Mouse (Mus musculus): ENCODE measurements around the gene Zswim9.
"Not testable (repeated sequence)": the region's sequence is repeated elsewhere in the genome, so short reads cannot be mapped to it uniquely, and the experiment has no call there.

Zswim9 gene

DNA sequence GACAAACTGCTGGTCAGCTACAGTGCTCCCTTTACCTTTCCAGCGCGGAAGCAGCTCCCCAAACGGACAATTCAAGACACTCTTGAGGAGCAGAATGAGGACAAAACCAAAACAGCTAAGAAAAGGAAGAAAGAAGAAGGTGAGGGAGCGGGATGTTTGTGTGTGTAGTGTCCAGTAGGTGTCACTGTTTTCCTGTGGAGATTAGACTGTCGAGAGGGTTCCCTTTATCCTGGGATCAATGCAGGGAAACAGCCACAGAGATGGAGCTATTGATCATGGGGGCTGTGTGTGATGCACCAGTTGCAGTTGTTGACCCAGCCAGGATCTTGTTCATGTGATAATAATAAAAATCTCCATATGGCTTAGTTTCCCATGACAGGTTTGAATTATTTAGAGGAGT, 10.1 kb upstream of the Zswim9 start:
- peaks cover 100% of the 10 kb centered on the region for H3K36me3 ChIP-seq (ENCODE audit: insufficient read depth, low read length)
- H3K4me3 ChIP-seq (replicated peaks; ENCODE audit: low read length) = no peak overlapping the region
- no peaks in the 10 kb centered on the region for H3K27me3 ChIP-seq (ENCODE audit: insufficient read depth, low read length)
- H3K4me1 ChIP-seq (replicated peaks; ENCODE audit: low read depth, low read length) = no peaks in the 10 kb centered on the region
- no peak for TF ChIP-seq NANOG (IDR thresholded peaks at IDR 0.05; ENCODE audit: borderline replicate concordance, low read length)
- no peak for TF ChIP-seq POU5F1 (IDR thresholded peaks at IDR 0.05; ENCODE audit: borderline replicate concordance, low read length)
- TF ChIP-seq CTCF (conservative IDR thresholded peaks at IDR 0.05; ENCODE audit: low read length) = peak; percentile 56
- peaks cover 47% of the 10 kb centered on the region for H3K9me3 ChIP-seq (ENCODE audit: low read length)

DNA sequence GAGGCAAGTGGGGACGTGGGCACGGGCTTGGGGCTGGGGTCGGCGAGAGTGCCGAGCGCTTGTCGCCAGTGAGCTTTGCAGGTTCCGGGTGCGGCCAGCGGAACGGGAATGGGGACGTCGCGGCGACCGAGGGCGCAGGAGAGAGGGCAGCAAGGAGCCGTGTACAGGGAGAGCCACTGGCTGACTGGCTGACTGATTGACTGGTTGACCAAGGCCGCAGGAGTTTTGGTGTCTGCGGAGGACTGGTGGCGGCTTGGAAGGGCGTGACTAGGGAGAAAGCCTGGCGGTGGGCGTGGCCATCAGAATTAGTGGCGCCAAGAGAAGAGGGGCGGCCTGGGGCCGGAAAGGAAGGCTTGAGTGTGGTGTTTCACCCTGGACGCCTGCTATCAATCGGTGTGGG, 436 bp upstream of the Zswim9 start:
- H3K4me1 ChIP-seq (replicated peaks; ENCODE audit: low read depth, low read length) = peaks cover 24% of the 10 kb centered on the region
- peak overlapping the region; percentile 86 for H3K4me3 ChIP-seq (replicated peaks; ENCODE audit: low read length)
- H3K36me3 ChIP-seq (ENCODE audit: insufficient read depth, low read length) = peaks cover 66% of the 10 kb centered on the region
- not testable (repeated sequence) for H3K27me3 ChIP-seq (ENCODE audit: insufficient read depth, low read length); H3K9me3 ChIP-seq (ENCODE audit: low read length)

DNA sequence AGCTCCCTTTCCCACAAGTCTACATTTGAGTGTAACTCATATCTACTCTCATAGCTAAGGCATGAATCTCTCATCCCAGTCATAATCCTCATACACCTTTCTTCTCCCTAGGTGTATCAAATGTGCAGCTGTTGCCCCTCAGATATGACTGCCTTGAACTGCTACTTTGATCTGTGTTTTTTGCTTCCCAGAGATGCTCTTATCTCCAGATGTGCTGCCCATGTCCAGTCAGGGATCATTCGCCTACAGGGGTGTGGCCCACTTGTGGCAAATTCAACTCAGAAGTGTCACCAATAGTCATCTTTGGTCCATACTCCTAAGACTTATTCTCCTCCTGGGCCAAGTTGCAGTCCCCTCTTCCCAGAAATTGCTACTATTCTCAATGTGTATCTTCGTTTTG, 688 bp downstream of the Zswim9 start:
- peaks cover 56% of the 10 kb centered on the region for H3K36me3 ChIP-seq (ENCODE audit: insufficient read depth, low read length)
- H3K4me3 ChIP-seq (replicated peaks; ENCODE audit: low read length) = peak overlapping the region; percentile 86
- TF ChIP-seq POU5F1 (IDR thresholded peaks at IDR 0.05; ENCODE audit: borderline replicate concordance, low read length) = no peak
- TF ChIP-seq NANOG (IDR thresholded peaks at IDR 0.05; ENCODE audit: borderline replicate concordance, low read length) = no peak
- no peak for TF ChIP-seq CTCF (conservative IDR thresholded peaks at IDR 0.05; ENCODE audit: low read length)
- H3K4me1 ChIP-seq (replicated peaks; ENCODE audit: low read depth, low read length) = peaks cover 24% of the 10 kb centered on the region
- no peaks in the 10 kb centered on the region for H3K27me3 ChIP-seq (ENCODE audit: insufficient read depth, low read length)
- H3K9me3 ChIP-seq (ENCODE audit: low read length) = no peaks in the 10 kb centered on the region

DNA sequence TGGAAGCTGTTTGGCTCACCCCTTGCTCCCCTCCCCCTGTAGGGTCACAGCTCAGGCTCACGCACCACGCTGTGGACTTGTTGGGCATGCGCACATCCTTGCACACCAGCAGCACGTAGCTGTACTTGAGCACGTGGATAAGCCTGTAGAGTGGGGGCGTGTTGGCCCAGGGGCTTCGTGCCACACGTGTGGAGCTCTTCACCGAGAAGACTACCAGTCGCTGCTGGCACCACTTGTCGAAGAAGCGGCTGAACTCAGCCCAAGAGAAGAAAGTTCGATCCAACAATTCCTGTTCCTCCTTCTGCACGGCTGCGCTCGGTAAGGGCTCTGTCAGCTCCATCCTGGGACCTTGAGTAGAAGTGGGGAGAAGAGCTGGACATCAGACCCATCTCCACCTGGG, 1.4 kb downstream of the Zswim9 start, which contains the start of gene Lig1:
Gene Lig1 (plus strand): TSS at position 203 of the 400 bp plus-strand sequence.
- TF ChIP-seq CTCF (conservative IDR thresholded peaks at IDR 0.05; ENCODE audit: low read length) = no peak
- TF ChIP-seq NANOG (IDR thresholded peaks at IDR 0.05; ENCODE audit: borderline replicate concordance, low read length) = no peak
- no peak for TF ChIP-seq POU5F1 (IDR thresholded peaks at IDR 0.05; ENCODE audit: borderline replicate concordance, low read length)
- no peaks in the 10 kb centered on the region for H3K27me3 ChIP-seq (ENCODE audit: insufficient read depth, low read length)
- peak within 1 kb of the TSS; percentile 86 for H3K4me3 ChIP-seq (replicated peaks; ENCODE audit: low read length)
- no peaks in the 10 kb centered on the region for H3K9me3 ChIP-seq (ENCODE audit: low read length)
- peaks cover 48% of the 10 kb centered on the region for H3K36me3 ChIP-seq (ENCODE audit: insufficient read depth, low read length)
- H3K4me1 ChIP-seq (replicated peaks; ENCODE audit: low read depth, low read length) = peaks cover 24% of the 10 kb centered on the region

DNA sequence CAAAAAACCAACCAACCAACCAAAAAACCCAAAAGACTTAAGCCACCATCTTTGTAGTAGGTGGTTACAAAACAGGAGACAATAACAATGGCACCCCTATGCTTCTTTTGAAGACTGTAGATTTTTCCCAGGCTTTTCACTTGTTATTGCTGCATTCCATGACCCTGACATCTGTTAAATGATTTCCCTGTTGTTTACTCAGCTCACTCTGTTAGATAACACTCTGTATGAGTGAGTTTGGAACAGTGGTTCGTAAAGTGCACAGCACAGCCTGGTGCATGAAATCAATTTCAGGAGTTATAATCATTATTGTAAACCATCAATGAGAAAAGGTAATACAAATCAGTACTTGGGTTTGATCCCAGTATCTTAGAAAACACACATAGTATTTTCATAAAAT, 6.8 kb downstream of the Zswim9 start:
- H3K27me3 ChIP-seq (ENCODE audit: insufficient read depth, low read length) = no peaks in the 10 kb centered on the region
- peaks cover 8% of the 10 kb centered on the region for H3K4me1 ChIP-seq (replicated peaks; ENCODE audit: low read depth, low read length)
- TF ChIP-seq POU5F1 (IDR thresholded peaks at IDR 0.05; ENCODE audit: borderline replicate concordance, low read length) = no peak
- no peak for TF ChIP-seq CTCF (conservative IDR thresholded peaks at IDR 0.05; ENCODE audit: low read length)
- no peak for TF ChIP-seq NANOG (IDR thresholded peaks at IDR 0.05; ENCODE audit: borderline replicate concordance, low read length)
- H3K9me3 ChIP-seq (ENCODE audit: low read length) = no peaks in the 10 kb centered on the region
- peaks cover 21% of the 10 kb centered on the region for H3K36me3 ChIP-seq (ENCODE audit: insufficient read depth, low read length)
- no peak overlapping the region for H3K4me3 ChIP-seq (replicated peaks; ENCODE audit: low read length)

DNA sequence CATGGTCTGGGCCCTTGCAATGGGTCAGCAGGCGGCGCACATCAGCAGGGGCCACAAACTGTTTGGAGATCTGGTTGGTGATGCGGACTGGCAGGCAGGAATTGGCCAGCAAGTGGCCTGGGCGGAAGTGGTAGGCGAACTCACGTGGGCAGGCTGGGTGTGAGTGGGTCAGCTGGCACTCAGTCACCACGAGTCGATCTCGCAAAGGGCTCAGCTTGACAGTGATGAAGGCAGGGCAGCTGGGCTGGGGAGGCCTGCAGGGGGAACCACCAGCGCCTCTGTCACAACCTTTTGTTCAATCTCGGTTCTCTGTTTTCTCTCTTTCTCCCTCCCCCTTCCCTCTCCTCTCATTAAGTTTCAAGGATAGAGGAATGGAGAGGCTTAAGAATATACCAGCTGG, 9.1 kb downstream of the Zswim9 start:
- H3K27me3 ChIP-seq (ENCODE audit: insufficient read depth, low read length) = no peaks in the 10 kb centered on the region
- H3K36me3 ChIP-seq (ENCODE audit: insufficient read depth, low read length) = no peaks in the 10 kb centered on the region
- peak overlapping the region; percentile 59 for H3K4me3 ChIP-seq (replicated peaks; ENCODE audit: low read length)
- H3K4me1 ChIP-seq (replicated peaks; ENCODE audit: low read depth, low read length) = peaks cover 7% of the 10 kb centered on the region
- TF ChIP-seq POU5F1 (IDR thresholded peaks at IDR 0.05; ENCODE audit: borderline replicate concordance, low read length) = no peak
- TF ChIP-seq NANOG (IDR thresholded peaks at IDR 0.05; ENCODE audit: borderline replicate concordance, low read length) = no peak
- TF ChIP-seq CTCF (conservative IDR thresholded peaks at IDR 0.05; ENCODE audit: low read length) = no peak
- H3K9me3 ChIP-seq (ENCODE audit: low read length) = no peaks in the 10 kb centered on the region

DNA sequence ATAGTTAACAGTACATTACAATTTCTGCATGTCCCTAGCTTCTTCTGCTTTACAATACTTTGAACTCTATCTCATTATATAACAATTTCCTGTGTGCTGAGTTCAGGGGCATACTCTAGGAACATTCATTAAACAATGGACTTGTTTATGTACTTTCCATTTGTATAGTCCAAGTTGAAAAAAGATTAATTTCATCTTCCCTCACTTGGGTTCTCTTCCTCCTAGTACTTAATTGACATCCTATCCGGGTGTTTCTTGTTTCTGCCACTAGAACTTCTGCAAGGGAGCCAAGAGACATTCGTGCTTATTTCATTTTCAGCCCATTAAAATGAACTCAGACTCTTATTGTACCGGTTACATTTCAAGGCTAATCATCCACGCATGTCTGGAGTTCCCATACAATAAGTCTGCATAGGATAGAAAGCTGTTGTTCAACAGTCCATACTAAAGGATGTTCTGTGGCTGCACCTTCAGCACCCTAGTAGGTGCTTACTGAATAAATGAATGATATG, 9.7 kb downstream of the Zswim9 start:
- Histone ChIP-seq H3K4me3 (replicated peaks; ENCODE audit: low read length) (peak overlapping the region; percentile 59; the same call in 1 of the 2 replicates), H3K27me3 (ENCODE audit: insufficient read depth, low read length) (no peaks in the 10 kb centered on the region), H3K36me3 (ENCODE audit: insufficient read depth, low read length) (no peaks in the 10 kb centered on the region), H3K4me1 (replicated peaks; ENCODE audit: low read depth, low read length) (peaks cover 7% of the 10 kb centered on the region), H3K9me3 (ENCODE audit: low read length) (no peaks in the 10 kb centered on the region)
- TF ChIP-seq CTCF (conservative IDR thresholded peaks at IDR 0.05; ENCODE audit: low read length) (no peak), POU5F1 (IDR thresholded peaks at IDR 0.05; ENCODE audit: borderline replicate concordance, low read length) (no peak), NANOG (IDR thresholded peaks at IDR 0.05; ENCODE audit: borderline replicate concordance, low read length) (no peak)

DNA sequence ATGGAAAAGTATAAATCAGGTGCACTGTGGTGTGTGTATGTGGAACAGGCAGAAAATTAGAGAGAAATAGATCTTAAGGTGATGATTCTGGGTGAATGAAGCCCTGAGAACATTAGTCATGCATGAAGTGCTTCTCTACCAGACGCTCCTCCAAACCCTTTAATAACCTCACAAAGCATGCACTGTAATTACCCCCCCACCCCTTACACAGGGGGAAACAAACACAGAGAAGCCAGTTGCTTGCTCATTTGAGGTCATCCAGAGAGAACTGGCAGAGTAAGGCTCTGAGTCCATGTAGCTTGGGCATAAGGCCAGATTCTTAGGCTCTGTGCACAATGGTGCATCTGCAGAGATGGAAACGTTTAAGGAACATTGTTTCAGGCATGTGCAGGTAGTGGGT, 14.1 kb downstream of the Zswim9 start:
- Histone ChIP-seq H3K36me3 (ENCODE audit: insufficient read depth, low read length) (no peaks in the 10 kb centered on the region), H3K4me1 (replicated peaks; ENCODE audit: low read depth, low read length) (peaks cover 19% of the 10 kb centered on the region), H3K27me3 (ENCODE audit: insufficient read depth, low read length) (peaks cover 28% of the 10 kb centered on the region), H3K4me3 (replicated peaks; ENCODE audit: low read length) (no peak overlapping the region), H3K9me3 (ENCODE audit: low read length) (no peaks in the 10 kb centered on the region)
- no peak for TF ChIP-seq CTCF (conservative IDR thresholded peaks at IDR 0.05; ENCODE audit: low read length)
- no peak for TF ChIP-seq NANOG (IDR thresholded peaks at IDR 0.05; ENCODE audit: borderline replicate concordance, low read length)
- no peak for TF ChIP-seq POU5F1 (IDR thresholded peaks at IDR 0.05; ENCODE audit: borderline replicate concordance, low read length)

DNA sequence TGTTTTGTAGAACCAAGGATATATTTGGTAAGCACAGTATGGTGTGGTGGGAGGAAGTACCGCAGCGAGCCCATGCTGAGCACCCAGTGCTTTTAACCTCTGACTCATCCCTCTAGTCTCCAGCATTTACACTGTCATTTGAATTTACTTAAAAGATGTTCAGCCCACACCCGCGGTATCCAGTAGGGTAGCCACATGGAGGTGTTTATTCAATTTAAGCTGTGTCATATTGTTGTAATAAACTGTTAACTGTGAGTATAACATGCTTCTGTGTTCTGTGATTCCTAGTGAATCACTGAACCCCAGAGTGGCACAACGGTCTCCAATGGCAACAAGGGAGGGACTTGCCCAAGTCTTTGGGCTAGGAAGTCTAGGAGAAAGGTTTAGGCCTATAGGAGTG, 14.7 kb downstream of the Zswim9 start:
- Histone ChIP-seq H3K36me3 (ENCODE audit: insufficient read depth, low read length) (no peaks in the 10 kb centered on the region), H3K9me3 (ENCODE audit: low read length) (no peaks in the 10 kb centered on the region), H3K4me3 (replicated peaks; ENCODE audit: low read length) (no peak overlapping the region), H3K4me1 (replicated peaks; ENCODE audit: low read depth, low read length) (peaks cover 15% of the 10 kb centered on the region), H3K27me3 (ENCODE audit: insufficient read depth, low read length) (peaks cover 32% of the 10 kb centered on the region)
- TF ChIP-seq POU5F1 (IDR thresholded peaks at IDR 0.05; ENCODE audit: borderline replicate concordance, low read length) = no peak
- TF ChIP-seq CTCF (conservative IDR thresholded peaks at IDR 0.05; ENCODE audit: low read length) = no peak
- no peak for TF ChIP-seq NANOG (IDR thresholded peaks at IDR 0.05; ENCODE audit: borderline replicate concordance, low read length)

Data from E14TG2a.4 (cell line).